Mouse (Mus musculus) forebrain, postnatal 0 days (tissue): ENCODE measurements around the gene Scamp2. TPM values are rescaled to one million over a fixed set of nuclear protein-coding genes. Genes with fewer than 3 reads are reported as not detected.

Experiments
- ATAC-seq: fragments of 200-750 bp; cut with Nextera tagmentation; 2 replicates; pipeline ENCODE4 v1.8.0; 2017; ENCODE audit warnings: mild to moderate bottlenecking, moderate library complexity
- DNase-seq: peaks from one replicate; pipeline ENCODE4 v3.0.0-alpha.2; 2015
- H3K27ac ChIP-seq: fragments of 300-500 bp; sonication (generic); 2 replicates; pipeline ENCODE4 v1.5.1; 2014; ENCODE audit warnings: low read depth, mild to moderate bottlenecking, antibody characterized with exemption, low read length, moderate library complexity, mixed read lengths
- H3K27me3 ChIP-seq: fragments of 300-500 bp; sonication (generic); 2 replicates; pipeline ENCODE4 v1.6.1; 2014; ENCODE audit warnings: mild to moderate bottlenecking, low read length, mixed read lengths; ENCODE audit not compliant: insufficient read depth
- H3K36me3 ChIP-seq: fragments of 300-500 bp; sonication (generic); 2 replicates; pipeline ENCODE4 v1.6.1; 2014; ENCODE audit warnings: mild to moderate bottlenecking, moderate library complexity; ENCODE audit not compliant: insufficient read depth
- H3K4me1 ChIP-seq: fragments of 300-500 bp; sonication (generic); 2 replicates; pipeline ENCODE4 v1.6.1; 2014; ENCODE audit warnings: antibody characterized with exemption; ENCODE audit not compliant: insufficient read depth
- H3K4me2 ChIP-seq: fragments of 300-500 bp; sonication (generic); 2 replicates; pipeline ENCODE4 v1.6.1; 2014; ENCODE audit warnings: low read depth, mild to moderate bottlenecking, moderate library complexity
- H3K4me3 ChIP-seq: fragments of 300-500 bp; sonication (generic); 2 replicates; pipeline ENCODE4 v1.5.1; 2014; ENCODE audit warnings: low read depth, low read length, mixed read lengths
- H3K9ac ChIP-seq: fragments of 300-500 bp; sonication (generic); 2 replicates; pipeline ENCODE4 v1.6.1; 2014; ENCODE audit warnings: mild to moderate bottlenecking
- H3K9me3 ChIP-seq: fragments of 300-500 bp; sonication (generic); 2 replicates; pipeline ENCODE4 v1.6.1; 2016; ENCODE audit warnings: low read length
- CTCF ChIP-seq: sonication (generic); IDR thresholded peaks from 2 replicates; pipeline ENCODE4 v1.5.1; 2016; ENCODE audit warnings: antibody characterized with exemption, control low read depth, low read depth
- WGBS: fragments of 180-500 bp; shearing (Covaris S2); extraction: QIAGEN DNeasy Blood & Tissue Kit; methylation state at CpG from one replicate; pipeline ENCODE4 v1.1.7; 2014; 5-methylcytosine and 5-hydroxymethylcytosine counted together
- polyA plus RNA-seq: library from polyadenylated mRNA; unstranded; fragments of >200 nt; fragmentation: Nextera tagmentation; extraction: Ambion mirVana; gene quantifications from 2 replicates; pipeline ENCODE4 v1.2.1, GENCODE M21; 2015
- total RNA-seq: library from RNA; depleted of rRNA; stranded (reverse); fragments of >200 nt; gene quantifications from 2 replicates; pipeline ENCODE4 v1.2.3, GENCODE M21; 2014

Scamp2 gene
- total and polyA plus RNA-seq, 2 experiments from 2014 or later = 36.3 to 42.8 TPM

DNA sequence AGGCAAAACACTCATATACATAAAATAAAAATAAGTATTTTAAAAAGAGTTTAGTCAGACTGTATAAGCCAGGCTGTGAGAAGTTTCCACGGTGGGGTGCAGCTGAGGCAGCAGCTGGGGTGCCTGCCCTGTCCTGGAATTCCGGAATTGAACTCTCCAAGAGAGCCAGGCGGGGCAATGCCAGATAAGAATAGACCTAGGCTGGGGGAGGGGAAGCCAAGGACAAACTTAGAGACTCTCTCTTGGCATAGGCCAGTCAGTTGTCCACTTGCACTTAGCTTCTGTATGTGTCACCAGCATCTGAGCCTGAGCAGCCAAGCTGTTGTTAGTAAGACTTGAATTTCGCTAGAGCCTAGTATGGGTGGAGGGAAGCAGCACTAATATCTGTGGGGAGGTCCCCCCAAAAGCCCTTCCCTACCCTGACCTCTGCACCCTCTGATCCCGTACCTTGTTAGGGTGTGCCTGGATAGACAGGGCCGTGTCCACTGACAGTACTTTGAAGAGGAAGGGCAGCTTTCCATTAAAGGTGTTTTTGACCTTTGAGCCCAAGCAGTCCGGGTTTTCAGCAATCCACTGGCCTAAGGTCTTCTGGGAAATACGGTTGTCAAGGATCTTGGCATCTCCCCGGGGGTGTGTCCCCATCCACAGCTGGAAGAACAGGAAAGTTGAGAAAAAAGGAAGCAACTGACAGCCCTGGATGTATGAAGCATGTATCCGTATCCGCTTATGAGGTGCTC, 10.4 kb upstream of the Scamp2 start:
- peaks cover 45% of the 10 kb centered on the region for H3K36me3 ChIP-seq
- H3K4me2 ChIP-seq = no peak overlapping the region
- peaks cover 5% of the 10 kb centered on the region; the same call in 1 of the 2 replicates for H3K4me1 ChIP-seq
- no peaks in the 10 kb centered on the region for H3K27me3 ChIP-seq
- ATAC-seq (no peak), DNase-seq (no peak)
- H3K9ac ChIP-seq = no peak overlapping the region
- no peaks in the 10 kb centered on the region for H3K9me3 ChIP-seq
- no peak overlapping the region for H3K27ac ChIP-seq
- WGBS = 92% methylated on average over 11 of the region's 11 CpGs
- TF ChIP-seq CTCF = no peak
- H3K4me3 ChIP-seq = no peak overlapping the region

DNA sequence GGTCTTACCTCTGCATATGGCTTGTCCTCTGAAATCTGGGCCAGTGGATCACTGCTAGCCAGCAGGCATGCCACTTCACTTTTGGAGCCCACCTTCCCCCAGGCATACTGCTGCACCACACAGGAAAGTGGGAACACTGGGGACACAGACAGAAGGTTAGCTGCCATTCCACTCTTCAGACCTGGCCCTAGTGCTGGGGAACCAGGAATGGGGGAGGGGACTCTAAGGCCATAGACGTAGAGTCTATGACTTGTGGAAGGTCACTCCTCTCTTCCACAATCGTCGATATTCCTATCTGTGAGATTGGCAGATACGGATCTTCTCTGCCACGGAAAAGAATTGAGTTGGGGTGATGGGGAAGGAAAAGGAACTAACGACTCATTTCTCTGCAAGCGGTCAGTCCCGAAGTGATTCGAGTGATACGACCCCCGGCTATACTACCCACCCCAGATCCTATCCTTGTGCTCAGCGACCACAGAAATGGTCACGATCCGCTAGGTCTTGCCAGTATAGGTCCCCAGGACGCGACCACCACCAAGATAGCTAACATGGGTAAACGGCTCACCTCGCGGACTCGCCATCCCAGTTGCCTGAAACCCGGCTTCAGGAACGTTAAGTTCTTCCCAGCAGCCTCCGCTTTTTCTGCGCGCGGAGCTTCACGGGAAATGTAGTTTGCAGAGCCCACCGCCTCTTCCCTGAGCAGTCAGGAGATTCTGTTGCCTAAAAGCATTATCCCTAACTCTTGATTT, 8.4 kb upstream of the Scamp2 start, which contains the start of gene Mpi:
Gene Mpi (minus strand): TSS at position 625 of the 749 bp plus-strand sequence.
- no peak within 1 kb of the TSS; the same call in 1 of the 2 replicates for H3K27ac ChIP-seq
- under 1% methylated on average over 28 of the region's 28 CpGs for WGBS
- TF ChIP-seq CTCF = no peak

DNA sequence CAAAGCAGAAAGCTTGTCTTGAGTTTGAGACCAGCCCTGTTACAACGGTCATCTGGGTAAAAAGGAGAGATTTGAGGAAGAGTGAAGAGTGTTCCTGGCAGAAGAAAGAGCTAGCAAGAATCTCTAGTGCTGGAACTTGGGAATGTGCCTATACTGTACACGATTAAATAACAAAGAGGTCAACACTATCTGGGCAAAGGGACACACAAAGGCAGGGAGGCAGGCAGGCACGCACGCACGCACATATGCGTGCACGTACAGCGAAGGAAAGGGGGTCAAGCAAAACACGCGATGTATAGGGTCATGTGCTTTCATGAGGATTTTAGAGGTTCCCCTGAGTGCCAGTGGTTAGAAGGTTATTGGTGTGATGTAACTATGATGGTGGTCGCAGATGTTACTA, 7.6 kb upstream of the Scamp2 start:
- ATAC-seq (no peak), DNase-seq (no peak)
- Histone ChIP-seq H3K36me3 (peaks cover 23% of the 10 kb centered on the region), H3K4me1 (peaks cover 5% of the 10 kb centered on the region; the same call in 1 of the 2 replicates), H3K27me3 (no peaks in the 10 kb centered on the region), H3K4me2 (no peak overlapping the region), H3K9ac (no peak overlapping the region), H3K9me3 (no peaks in the 10 kb centered on the region), H3K4me3 (no peak overlapping the region), H3K27ac (no peak overlapping the region)
- no peak for TF ChIP-seq CTCF
- 70% methylated on average over 11 of the region's 11 CpGs for WGBS

More for the DNA sequence above, 8.4 kb upstream of the Scamp2 start, which contains the start of gene Mpi:
- peaks cover 29% of the 10 kb centered on the region for H3K36me3 ChIP-seq
- no peaks in the 10 kb centered on the region for H3K27me3 ChIP-seq
- DNase-seq (peak; percentile 79), ATAC-seq (peak; percentile 81)
- peak within 1 kb of the TSS; percentile 72 for H3K4me3 ChIP-seq
- H3K9ac ChIP-seq = peak within 1 kb of the TSS; percentile 62
- no peaks in the 10 kb centered on the region for H3K9me3 ChIP-seq
- H3K4me1 ChIP-seq = peaks cover 5% of the 10 kb centered on the region; the same call in 1 of the 2 replicates
- peak within 1 kb of the TSS; percentile 74 for H3K4me2 ChIP-seq

DNA sequence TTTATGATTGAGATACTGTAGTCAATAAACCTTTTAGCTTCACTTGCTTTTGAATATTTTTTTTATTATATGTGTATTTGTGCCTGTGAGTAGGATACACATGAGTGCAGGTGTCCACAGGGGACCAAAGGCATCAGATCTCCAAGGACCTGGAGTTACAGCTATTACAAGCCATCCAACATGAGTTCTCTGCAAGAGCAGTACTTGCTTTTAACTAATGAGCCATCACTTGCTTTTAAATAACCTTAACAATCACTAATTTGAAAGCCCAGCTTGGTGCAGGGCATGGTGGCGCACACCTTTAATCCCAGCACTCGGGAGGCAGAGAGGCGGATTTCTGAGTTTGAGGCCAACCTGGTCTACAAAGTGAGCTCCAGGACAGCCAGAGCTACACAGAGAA, 6.0 kb upstream of the Scamp2 start:
- H3K4me3 ChIP-seq = no peak overlapping the region
- no peak overlapping the region for H3K27ac ChIP-seq
- H3K36me3 ChIP-seq = 0 out of 2 replicates have a peak, but pooled peaks cover 9% of the 10 kb centered on the region
- WGBS = 34% methylated on average over 3 of the region's 3 CpGs
- ATAC-seq = no peak
- no peak overlapping the region for H3K9ac ChIP-seq
- H3K4me2 ChIP-seq = no peak overlapping the region
- no peaks in the 10 kb centered on the region for H3K27me3 ChIP-seq
- no peak for TF ChIP-seq CTCF
- no peaks in the 10 kb centered on the region for H3K9me3 ChIP-seq
- DNase-seq = no peak
- H3K4me1 ChIP-seq = peaks cover 5% of the 10 kb centered on the region; the same call in 1 of the 2 replicates

DNA sequence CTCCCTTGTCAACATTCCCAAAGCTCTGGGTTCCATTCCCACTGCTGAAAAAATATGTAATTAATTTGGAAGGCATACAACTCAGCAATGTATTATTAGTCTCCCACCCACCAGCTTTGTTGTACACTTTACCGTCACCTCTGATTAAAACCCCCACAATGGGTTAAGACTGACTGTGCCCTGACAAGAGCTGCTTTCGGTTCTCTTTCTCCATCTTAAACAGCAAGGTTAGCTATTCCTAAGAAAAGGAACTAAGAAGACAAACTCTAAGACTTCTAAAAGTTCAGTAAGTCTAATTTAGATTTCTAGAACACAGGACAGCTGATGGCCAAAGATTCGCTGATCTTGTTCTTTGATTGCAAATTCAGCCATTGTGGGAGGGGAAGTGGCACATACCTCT, 3.5 kb upstream of the Scamp2 start:
- H3K4me2 ChIP-seq = no peak overlapping the region
- WGBS = 62% methylated on average over 3 of the region's 3 CpGs
- no peak for ATAC-seq
- no peak overlapping the region for H3K4me3 ChIP-seq
- peaks cover 10% of the 10 kb centered on the region for H3K4me1 ChIP-seq
- H3K27me3 ChIP-seq = no peaks in the 10 kb centered on the region
- no peak for DNase-seq
- no peaks in the 10 kb centered on the region for H3K9me3 ChIP-seq
- no peak overlapping the region for H3K9ac ChIP-seq
- H3K36me3 ChIP-seq = no peaks in the 10 kb centered on the region
- no peak overlapping the region for H3K27ac ChIP-seq
- TF ChIP-seq CTCF = no peak

DNA sequence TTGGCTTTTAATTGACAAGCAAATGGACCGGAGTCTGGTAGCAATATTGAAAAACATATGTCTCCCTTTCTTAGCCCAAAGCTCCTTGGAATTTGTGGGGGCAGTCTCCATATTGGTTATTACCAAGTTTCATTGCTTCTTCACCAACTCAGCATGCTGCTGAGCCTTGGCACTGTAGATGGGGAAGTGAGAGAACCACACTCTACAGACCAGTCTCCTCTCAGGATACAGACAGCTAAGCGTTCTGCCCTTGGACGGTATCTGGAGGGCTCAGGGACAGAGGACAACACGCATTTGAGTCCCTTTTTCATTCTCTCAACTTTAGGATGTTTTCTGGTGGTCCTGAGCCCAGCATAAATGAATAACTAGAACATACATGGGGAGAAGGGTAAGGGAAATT, 2.1 kb upstream of the Scamp2 start:
- ATAC-seq = no peak
- no peak overlapping the region for H3K9ac ChIP-seq
- no peak overlapping the region for H3K27ac ChIP-seq
- no peaks in the 10 kb centered on the region for H3K9me3 ChIP-seq
- no peaks in the 10 kb centered on the region for H3K36me3 ChIP-seq
- H3K4me2 ChIP-seq = no peak overlapping the region
- WGBS = 89% methylated on average over 4 of the region's 4 CpGs
- no peak for TF ChIP-seq CTCF
- H3K4me3 ChIP-seq = no peak overlapping the region
- DNase-seq = no peak
- no peaks in the 10 kb centered on the region for H3K27me3 ChIP-seq
- H3K4me1 ChIP-seq = peaks cover 10% of the 10 kb centered on the region

DNA sequence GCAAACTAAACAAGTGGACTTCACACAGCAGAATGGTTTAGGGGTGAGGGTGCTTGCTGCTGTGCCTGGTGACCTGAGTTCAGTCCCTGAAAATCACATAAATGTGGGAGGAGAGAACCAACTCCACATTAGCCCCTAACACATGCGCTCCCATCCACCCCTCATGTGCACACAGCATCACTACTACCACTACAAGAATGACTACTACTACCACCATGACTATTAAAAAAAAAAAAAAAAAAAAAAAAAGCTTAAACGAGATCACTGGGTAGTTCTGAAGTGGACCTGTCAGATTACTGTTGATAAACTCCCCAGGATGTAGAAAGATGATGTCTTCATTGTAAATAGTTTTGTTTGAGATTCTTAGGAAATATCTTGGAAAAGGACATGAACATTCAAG, 1.2 kb upstream of the Scamp2 start:
- Histone ChIP-seq H3K36me3 (no peaks in the 10 kb centered on the region), H3K4me2 (no peak overlapping the region), H3K27ac (no peak overlapping the region), H3K9ac (no peak overlapping the region), H3K4me3 (no peak overlapping the region), H3K9me3 (no peaks in the 10 kb centered on the region), H3K4me1 (peaks cover 10% of the 10 kb centered on the region), H3K27me3 (no peaks in the 10 kb centered on the region)
- 72% methylated on average over 2 of the region's 2 CpGs for WGBS
- DNase-seq = no peak
- no peak for ATAC-seq
- no peak for TF ChIP-seq CTCF
